ENCODE assay signal across 22 mouse cellular contexts in the genomic region with DNA sequence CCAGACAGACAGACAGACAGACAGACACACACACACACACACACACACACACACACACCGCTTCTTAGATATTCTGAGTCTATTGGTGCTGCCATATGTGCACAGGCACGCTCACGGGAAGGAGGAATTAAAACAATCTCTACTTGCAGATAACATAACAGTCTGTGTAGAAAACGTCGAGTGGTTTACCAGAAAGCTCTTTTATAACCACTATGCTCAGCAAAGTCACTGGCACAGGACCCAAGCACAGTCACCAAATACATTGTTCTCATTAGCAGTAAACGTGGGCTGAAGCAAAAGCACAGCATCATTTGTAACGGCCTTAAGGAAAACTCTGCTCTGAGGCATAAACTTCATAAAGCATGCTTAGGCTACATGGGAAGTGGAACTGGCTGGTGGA. TPM values are rescaled to one million over a fixed set of nuclear protein-coding genes. Genes with fewer than 3 reads are reported as not detected.
A peak's percentile ranks its signal among the peaks of the same experiment; 100 is the strongest.
DNase-seq lines count a peak whose midpoint lies in the region; ATAC-seq and TF ChIP-seq lines count a peak whose summit lies in the region.
"Had no signal": no experiment of that assay in that cellular context is flagged by ENCODE, and none has a peak within 500 bp of the region (broad histone marks: within the 10 kb centered on the region; RNA-seq: fewer than 3 reads in every experiment).

No protein-coding gene starts in this region.

- no peak overlapping the region for H3K4me2 ChIP-seq in heart, embryonic 15.5 days
- no peak overlapping the region for H3K4me2 ChIP-seq in liver, embryonic 11.5 days
- H3K4me2 ChIP-seq: forebrain, embryonic 12.5 days; heart, embryonic 11.5 days; limb, embryonic 13.5 days; lung, embryonic 14.5 days; midbrain, embryonic 12.5 days; neural tube, embryonic 12.5 days had no signal

- WGBS in heart, embryonic 15.5 days: 33% methylated on average over 7 of the region's 7 CpGs
- 62% methylated on average over 7 of the region's 7 CpGs for WGBS in liver, adult 2 months
- 61% methylated on average over 7 of the region's 7 CpGs for WGBS in liver, embryonic 11.5 days

- TF ChIP-seq POLR2A in liver, adult 2 months (IDR thresholded peaks at IDR 0.05; ENCODE audit: extremely low read depth, insufficient read depth, low read length): no peak

- DNase-seq in heart, adult 11 months: no peak
- no peak for DNase-seq in liver, adult 2 months (ENCODE audit: extremely low read depth, low read depth, low spot score)
- no peak for DNase-seq in liver, embryonic 11.5 days (ENCODE audit: low spot score)
- DNase-seq in thymus, postnatal 4 days: no peak
- DNase-seq: adrenal gland, adult 8-10 months; cerebellum, adult 11 months; cerebellum, postnatal 25 days; gastrocnemius, postnatal 36 days; lung, embryonic 14.5 days; lung, postnatal 4 days; right cerebral cortex, postnatal 4 days had no signal

- peaks cover 79% of the 10 kb centered on the region for H3K4me1 ChIP-seq in heart, embryonic 15.5 days (replicated peaks)
- peaks cover 54% of the 10 kb centered on the region for H3K4me1 ChIP-seq in liver, adult 2 months (ENCODE audit: control insufficient read depth, insufficient read depth, low read length)
- peaks cover 61% of the 10 kb centered on the region for H3K4me1 ChIP-seq in liver, embryonic 11.5 days (replicated peaks; ENCODE audit: control insufficient read depth, insufficient read depth, low read length)
- peaks cover 50% of the 10 kb centered on the region for H3K4me1 ChIP-seq in brown adipose tissue, adult 24 weeks (ENCODE audit: control insufficient read depth, insufficient read depth, insufficient read length, low read length)

- no peaks in the 10 kb centered on the region for H3K27me3 ChIP-seq in heart, embryonic 15.5 days
- no peaks in the 10 kb centered on the region for H3K27me3 ChIP-seq in liver, adult 2 months (ENCODE audit: control insufficient read depth, insufficient read depth, low read length)
- H3K27me3 ChIP-seq in liver, embryonic 11.5 days (replicated peaks; ENCODE audit: control insufficient read depth, insufficient read depth, low read length): no peaks in the 10 kb centered on the region
- H3K27me3 ChIP-seq: forebrain, embryonic 12.5 days; limb, embryonic 13.5 days; midbrain, embryonic 12.5 days; neural tube, embryonic 12.5 days had no signal

- H3K36me3 ChIP-seq in heart, embryonic 15.5 days: no peaks in the 10 kb centered on the region
- peaks cover 2% of the 10 kb centered on the region; the same call in 1 of the 2 replicates for H3K36me3 ChIP-seq in liver, adult 2 months (ENCODE audit: control insufficient read depth, insufficient read depth, low read length)
- no peaks in the 10 kb centered on the region for H3K36me3 ChIP-seq in liver, embryonic 11.5 days (ENCODE audit: control insufficient read depth, insufficient read depth, low read length)

- peaks cover 51% of the 10 kb centered on the region; the same call in 1 of the 2 replicates for H3K79me2 ChIP-seq in liver, adult 2 months (ENCODE audit: control insufficient read depth, insufficient read depth, low read length)

- no peak overlapping the region for H3K9ac ChIP-seq in heart, embryonic 15.5 days
- H3K9ac ChIP-seq in liver, adult 2 months (ENCODE audit: low read depth, low read length): no peak overlapping the region; the same call in 1 of the 2 replicates
- H3K9ac ChIP-seq in liver, embryonic 11.5 days (ENCODE audit: low read depth, low read length): no peak overlapping the region
- H3K9ac ChIP-seq: forebrain, embryonic 12.5 days; limb, embryonic 13.5 days; lung, embryonic 14.5 days; midbrain, embryonic 12.5 days; neural tube, embryonic 12.5 days had no signal

- H3K27ac ChIP-seq in heart, embryonic 15.5 days: peak overlapping the region; percentile 27; the same call in 1 of the 2 replicates
- peak overlapping the region; percentile 97 for H3K27ac ChIP-seq in liver, adult 2 months (replicated peaks; ENCODE audit: insufficient read depth, low read depth, low read length)
- no peak overlapping the region; the same call in 1 of the 2 replicates for H3K27ac ChIP-seq in liver, embryonic 11.5 days (ENCODE audit: low read depth, low read length)
- H3K27ac ChIP-seq in brown adipose tissue, adult 24 weeks (replicated peaks; ENCODE audit: low read depth, low read length): peak overlapping the region; percentile 28; the same call in 1 of the 2 replicates
- H3K27ac ChIP-seq: forebrain, embryonic 12.5 days; hindbrain, embryonic 10.5 days; hindbrain, postnatal 0 days; limb, embryonic 13.5 days; midbrain, embryonic 12.5 days; neural tube, embryonic 12.5 days had no signal

- TF ChIP-seq CTCF in liver, adult 2 months (IDR thresholded peaks at IDR 0.05; ENCODE audit: low read depth, low read length): no peak

- no peak for ATAC-seq in heart, embryonic 15.5 days (replicated peaks; ENCODE audit: insufficient number of reproducible peaks, insufficient read depth, low FRiP score, low read depth)
- no peak for ATAC-seq in liver, embryonic 11.5 days (replicated peaks; ENCODE audit: low FRiP score)
- ATAC-seq in megakaryocyte progenitor cell, adult 5-6 weeks (replicated peaks; ENCODE audit: poor library complexity): peak; percentile 44; the same call in 1 of the 2 replicates
- ATAC-seq: hindbrain, postnatal 0 days; intestine, postnatal 0 days had no signal

- no peaks in the 10 kb centered on the region for H3K9me3 ChIP-seq in heart, embryonic 15.5 days (replicated peaks)
- H3K9me3 ChIP-seq in liver, embryonic 11.5 days (ENCODE audit: control insufficient read depth, low read length): no peaks in the 10 kb centered on the region
- H3K9me3 ChIP-seq: forebrain, embryonic 12.5 days; hindbrain, embryonic 10.5 days; limb, embryonic 13.5 days; midbrain, embryonic 12.5 days; neural tube, embryonic 12.5 days had no signal

- H3K4me3 ChIP-seq in heart, embryonic 15.5 days: no peak overlapping the region
- H3K4me3 ChIP-seq in liver, adult 2 months (ENCODE audit: insufficient read depth, low read depth, low read length): no peak overlapping the region
- H3K4me3 ChIP-seq in liver, embryonic 11.5 days (ENCODE audit: low read depth, low read length): no peak overlapping the region
- H3K4me3 ChIP-seq in brown adipose tissue, adult 24 weeks (ENCODE audit: insufficient read depth, low read depth, low read length): no peak overlapping the region
- H3K4me3 ChIP-seq: forebrain, embryonic 12.5 days; hindbrain, embryonic 10.5 days; limb, embryonic 13.5 days; midbrain, embryonic 12.5 days; neural tube, embryonic 12.5 days had no signal

RNA-seq across cellular contexts. Expression of a gene that starts 6.1 kb away (rescaled TPM):
- polyA plus RNA-seq in heart, embryonic 15.5 days (2015; fragmentation: Nextera tagmentation; extraction: Ambion mirVana): 37.9 and 53.4 TPM in 2 replicates
- 43.1 and 56.9 TPM in 2 replicates for total RNA-seq in liver, adult 2 months (2014; rRNA removed)
- 85.1 and 88.2 TPM in 2 replicates for polyA plus RNA-seq in liver, adult 2 months (2012; rRNA removed)
- polyA plus RNA-seq in liver, embryonic 11.5 days (2014; fragmentation: Nextera tagmentation; extraction: Ambion mirVana): 25.1 and 31.1 TPM in 2 replicates
- polyA plus RNA-seq in brown adipose tissue, adult 24 weeks (2012; ENCODE audit: insufficient read depth, insufficient read length, missing spikeins): 44.5 and 61.4 TPM in 2 replicates
- 45.4 and 50.2 TPM in 2 replicates for total RNA-seq in megakaryocyte progenitor cell, adult 5-6 weeks (2015)
- 33.6 and 33.9 TPM in 2 replicates for total RNA-seq in megakaryocyte progenitor cell, adult 5-6 weeks (2017)
